Mouse (Mus musculus): ENCODE measurements around the gene Runx1. TPM values are rescaled to one million over a fixed set of nuclear protein-coding genes. Genes with fewer than 3 reads are reported as not detected.

The Runx1 gene
- polyA plus RNA-seq, 1 experiment = 38.8 TPM

DNA sequence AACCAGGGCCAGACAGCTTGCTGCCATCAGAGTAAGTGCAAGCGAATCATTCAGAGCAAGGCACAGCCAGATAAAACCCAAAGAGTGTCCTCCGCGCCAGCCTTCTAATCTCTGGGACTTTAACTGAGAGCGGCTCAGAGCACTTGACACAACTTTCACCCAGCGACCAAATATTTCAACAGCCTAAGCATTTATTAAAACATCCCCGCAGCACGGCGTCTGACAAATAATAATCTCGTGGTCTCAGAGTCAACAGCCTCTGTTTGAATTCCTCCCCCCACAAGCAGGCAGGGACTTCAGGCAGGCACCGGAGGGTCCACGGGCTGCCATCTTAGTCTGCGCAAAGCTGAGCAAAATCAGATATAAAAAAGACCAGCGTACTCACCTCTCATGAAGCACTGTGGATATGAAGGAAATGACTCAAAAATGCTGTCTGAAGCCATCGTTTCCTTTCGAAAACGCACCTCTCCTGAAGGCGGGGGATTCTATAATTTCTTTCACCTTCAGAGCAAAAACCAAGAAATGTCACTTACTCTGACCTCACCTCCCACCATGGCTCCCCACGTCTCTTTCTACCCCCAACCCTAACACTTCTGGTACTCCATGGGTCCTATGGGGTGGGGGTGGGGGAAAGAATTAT, 625 bp downstream of the Runx1 start:
- Histone ChIP-seq H3ac (ENCODE audit: control insufficient read depth, insufficient read length) (peak overlapping the region; percentile 71), H3K27me3 (ENCODE audit: control insufficient read depth, insufficient read depth, insufficient read length) (no peaks in the 10 kb centered on the region), H3K79me2 (ENCODE audit: control insufficient read depth, insufficient read depth) (peaks cover 54% of the 10 kb centered on the region), H3K4me2 (ENCODE audit: low read depth) (peak overlapping the region; percentile 85), H3K4me3 (peak overlapping the region; percentile 94), H3K36me3 (ENCODE audit: control insufficient read depth, insufficient read depth) (peaks cover 11% of the 10 kb centered on the region)
- TF ChIP-seq MYOG (IDR thresholded peaks at IDR 0.05; ENCODE audit: control insufficient read depth in 1 of 3, insufficient read depth in 1 of 3, insufficient read length in 2 of 3, low read depth in 2 of 3) (no peak), MAX (IDR thresholded peaks at IDR 0.05; ENCODE audit: low read depth) (no peak), POLR2A (IDR thresholded peaks at IDR 0.05; ENCODE audit: insufficient read length, low read depth) (peak; percentile 18), USF1 (IDR thresholded peaks at IDR 0.05; ENCODE audit: low read depth) (no peak), SRF (IDR thresholded peaks at IDR 0.05; ENCODE audit: control insufficient read depth, insufficient read length, low read depth) (no peak), POLR2AphosphoS2 (IDR thresholded peaks at IDR 0.05; ENCODE audit: insufficient read length, low read depth) (no peak), CEBPB (IDR thresholded peaks at IDR 0.05; ENCODE audit: insufficient read depth, poor library complexity, severe bottlenecking) (0 out of 2 replicates have a peak, but pooled peaks have one; percentile 30)

DNA sequence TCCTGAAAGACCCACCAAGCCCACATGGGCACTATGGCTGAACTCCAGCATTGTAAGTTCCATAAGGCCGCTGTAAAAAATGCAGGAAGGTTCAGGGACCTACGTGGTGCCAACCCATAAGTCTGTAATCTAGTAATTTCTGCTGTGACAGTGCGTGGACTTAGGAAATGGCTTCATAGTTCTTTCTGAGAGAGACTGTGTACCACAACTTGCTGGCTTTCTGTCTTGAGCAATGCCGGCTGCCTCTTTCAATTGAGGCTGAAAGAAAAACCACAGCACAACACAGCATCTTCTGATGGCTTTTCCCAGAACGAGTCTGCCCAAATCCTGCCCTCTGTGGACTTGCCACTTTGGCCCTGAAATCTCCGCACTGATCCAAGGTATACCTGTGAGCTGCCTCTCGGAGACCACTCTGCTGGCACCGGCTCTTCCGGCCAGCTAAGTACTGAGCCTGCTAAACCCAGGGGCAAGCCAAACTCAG, 1.2 kb downstream of the Runx1 start:
- Histone ChIP-seq H3K4me3 (peak overlapping the region; percentile 94), H3K79me2 (ENCODE audit: control insufficient read depth, insufficient read depth) (peaks cover 60% of the 10 kb centered on the region), H3K27me3 (ENCODE audit: control insufficient read depth, insufficient read depth, insufficient read length) (no peaks in the 10 kb centered on the region), H3K36me3 (ENCODE audit: control insufficient read depth, insufficient read depth) (peaks cover 11% of the 10 kb centered on the region), H3K4me2 (ENCODE audit: low read depth) (peak overlapping the region; percentile 85), H3ac (ENCODE audit: control insufficient read depth, insufficient read length) (peak overlapping the region; percentile 71)
- TF ChIP-seq TCF3 (IDR thresholded peaks at IDR 0.05; ENCODE audit: insufficient read length, low read depth) (no peak), MAX (IDR thresholded peaks at IDR 0.05; ENCODE audit: low read depth) (no peak), TCF12 (IDR thresholded peaks at IDR 0.05; ENCODE audit: insufficient read depth, poor library complexity, severe bottlenecking) (no peak), MYOG (IDR thresholded peaks at IDR 0.05; ENCODE audit: control insufficient read depth in 1 of 3, insufficient read depth in 1 of 3, insufficient read length in 2 of 3, low read depth in 2 of 3) (no peak), POLR2A (IDR thresholded peaks at IDR 0.05; ENCODE audit: insufficient read length, low read depth) (no peak), SRF (IDR thresholded peaks at IDR 0.05; ENCODE audit: control insufficient read depth, insufficient read length, low read depth) (no peak), MYOD1 (IDR thresholded peaks at IDR 0.05; ENCODE audit: control insufficient read depth in 1 of 3, insufficient read length in 2 of 3, low read depth in 2 of 3) (no peak)

- Histone ChIP-seq H3K79me2 (ENCODE audit: control insufficient read depth, insufficient read depth) (peaks cover 66% of the 10 kb centered on the region), H3K4me3 (peak overlapping the region; percentile 94), H3K27me3 (ENCODE audit: control insufficient read depth, insufficient read depth, insufficient read length) (no peaks in the 10 kb centered on the region), H3K36me3 (ENCODE audit: control insufficient read depth, insufficient read depth) (peaks cover 11% of the 10 kb centered on the region), H3ac (ENCODE audit: control insufficient read depth, insufficient read length) (peak overlapping the region; percentile 71), H3K4me2 (ENCODE audit: low read depth) (peak overlapping the region; percentile 85)
- no peak for TF ChIP-seq MYOD1 (IDR thresholded peaks at IDR 0.05; ENCODE audit: control insufficient read depth in 1 of 3, insufficient read length in 2 of 3, low read depth in 2 of 3)
- peak; percentile 52 for TF ChIP-seq POLR2A (IDR thresholded peaks at IDR 0.05; ENCODE audit: insufficient read length, low read depth)
- no peak for TF ChIP-seq E2F4 (IDR thresholded peaks at IDR 0.05; ENCODE audit: insufficient read depth)
- peak; percentile 51 for TF ChIP-seq POLR2AphosphoS2 (IDR thresholded peaks at IDR 0.05; ENCODE audit: insufficient read length, low read depth)
- TF ChIP-seq CEBPB (IDR thresholded peaks at IDR 0.05; ENCODE audit: insufficient read depth, poor library complexity, severe bottlenecking) = no peak
- no peak for TF ChIP-seq MYOG (IDR thresholded peaks at IDR 0.05; ENCODE audit: control insufficient read depth in 1 of 3, insufficient read depth in 1 of 3, insufficient read length in 2 of 3, low read depth in 2 of 3)
- TF ChIP-seq TCF3 (IDR thresholded peaks at IDR 0.05; ENCODE audit: insufficient read length, low read depth) = no peak
- TF ChIP-seq SRF (IDR thresholded peaks at IDR 0.05; ENCODE audit: control insufficient read depth, insufficient read length, low read depth) = no peak
- TF ChIP-seq TCF12 (IDR thresholded peaks at IDR 0.05; ENCODE audit: insufficient read depth, poor library complexity, severe bottlenecking) = no peak
Measured at GRCm38 (mm10) chr16:92824003-92824722, 1.8 kb downstream of the Runx1 start.

GRCm38 (mm10) chr16:92823381-92823862, 2.5 kb downstream of the Runx1 start:
- H3K36me3 ChIP-seq (ENCODE audit: control insufficient read depth, insufficient read depth) = peaks cover 16% of the 10 kb centered on the region
- peak overlapping the region; percentile 71 for H3ac ChIP-seq (ENCODE audit: control insufficient read depth, insufficient read length)
- peak overlapping the region; percentile 85 for H3K4me2 ChIP-seq (ENCODE audit: low read depth)
- peak; percentile 7 to 61 (median 60) for TF ChIP-seq MYOG (IDR thresholded peaks at IDR 0.05; ENCODE audit: control insufficient read depth in 1 of 3, insufficient read depth in 1 of 3, insufficient read length in 2 of 3, low read depth in 2 of 3)
- TF ChIP-seq POLR2AphosphoS2 (IDR thresholded peaks at IDR 0.05; ENCODE audit: insufficient read length, low read depth) = no peak
- TF ChIP-seq E2F4 (IDR thresholded peaks at IDR 0.05; ENCODE audit: insufficient read depth) = no peak
- TF ChIP-seq TCF3 (IDR thresholded peaks at IDR 0.05; ENCODE audit: insufficient read length, low read depth) = no peak
- no peak for TF ChIP-seq CEBPB (IDR thresholded peaks at IDR 0.05; ENCODE audit: insufficient read depth, poor library complexity, severe bottlenecking)
- peak in 2 of 3 experiments; percentile 31 to 82 for TF ChIP-seq MYOD1 (IDR thresholded peaks at IDR 0.05; ENCODE audit: control insufficient read depth in 1 of 3, insufficient read length in 2 of 3, low read depth in 2 of 3)
- no peaks in the 10 kb centered on the region for H3K27me3 ChIP-seq (ENCODE audit: control insufficient read depth, insufficient read depth, insufficient read length)
- H3K4me3 ChIP-seq = peak overlapping the region; percentile 94
- peaks cover 73% of the 10 kb centered on the region for H3K79me2 ChIP-seq (ENCODE audit: control insufficient read depth, insufficient read depth)

- Histone ChIP-seq H3K36me3 (ENCODE audit: control insufficient read depth, insufficient read depth) (peaks cover 24% of the 10 kb centered on the region), H3ac (ENCODE audit: control insufficient read depth, insufficient read length) (no peak overlapping the region), H3K79me2 (ENCODE audit: control insufficient read depth, insufficient read depth) (peaks cover 80% of the 10 kb centered on the region), H3K4me2 (ENCODE audit: low read depth) (peak overlapping the region; percentile 85), H3K4me3 (peak overlapping the region; percentile 94), H3K27me3 (ENCODE audit: control insufficient read depth, insufficient read depth, insufficient read length) (no peaks in the 10 kb centered on the region)
- peak; percentile 11 for TF ChIP-seq POLR2AphosphoS2 (IDR thresholded peaks at IDR 0.05; ENCODE audit: insufficient read length, low read depth)
- no peak for TF ChIP-seq REST (IDR thresholded peaks at IDR 0.05; ENCODE audit: insufficient read depth, insufficient read length)
- TF ChIP-seq POLR2A (IDR thresholded peaks at IDR 0.05; ENCODE audit: insufficient read length, low read depth) = peak; percentile 35
Measured at GRCm38 (mm10) chr16:92822676-92823075, 3.3 kb downstream of the Runx1 start.

All from myocyte (in vitro differentiated cells).